Mouse (Mus musculus) megakaryocyte, embryonic 14.5 days (primary cell): ENCODE measurements around the gene Rd3.

Experiments
- FLI1 ChIP-seq: IDR thresholded peaks from 2 replicates; pipeline ENCODE4 v1.6.1; 2012; ENCODE audit warnings: low read length, inconsistent platforms, mixed read lengths
- GATA1 ChIP-seq: IDR thresholded peaks from 3 replicates; pipeline ENCODE4 v1.6.1; 2012; ENCODE audit warnings: mixed read lengths, low read length, inconsistent platforms, borderline replicate concordance

DNA sequence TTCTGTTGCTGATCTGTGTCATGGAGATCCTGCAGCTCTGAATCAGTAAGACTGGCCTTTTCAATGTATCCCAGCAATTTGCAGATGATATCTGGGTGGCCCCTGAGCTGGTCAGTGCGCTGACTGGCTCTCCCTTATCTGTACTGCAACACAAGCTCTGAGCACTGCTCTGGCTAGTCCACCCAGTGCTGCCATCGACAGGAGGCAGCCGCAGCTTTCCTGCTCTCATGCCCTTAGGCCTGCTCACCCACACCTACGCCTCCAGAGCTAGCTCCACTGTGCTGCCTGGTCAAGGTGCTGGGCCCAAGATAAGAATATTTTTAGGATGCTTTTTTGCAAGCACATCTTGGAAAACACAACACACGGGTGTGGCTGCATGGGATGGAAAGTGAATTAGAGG lies 17.3 kb downstream of the Rd3 start:
- no peak for TF ChIP-seq GATA1
- no peak for TF ChIP-seq FLI1
